Mouse (Mus musculus) embryonic facial prominence, embryonic 15.5 days (tissue): ENCODE data around the gene Txndc9. TPM values are rescaled to one million over a fixed set of nuclear protein-coding genes. Genes with fewer than 3 reads are reported as not detected.

ENCODE experiments used
- polyA plus RNA-seq: library from polyadenylated mRNA; unstranded; fragments of >200 nt; fragmentation: Nextera tagmentation; extraction: Ambion mirVana; gene quantifications from 2 replicates; pipeline ENCODE4 v1.2.1, GENCODE M21; 2015

Gene Txndc9
- polyA plus RNA-seq, 1 experiment from 2014 or later: 127 TPM

Other genes starting within 250 kb of the Txndc9 start
- gene Tsga10, start 131.5 kb downstream of the Txndc9 start, polyA plus RNA-seq: 8.3 and 8.9 TPM in 2 replicates
- 6.6 and 9.3 TPM in 2 replicates for gene Lipt1, start 126.2 kb downstream of the Txndc9 start, polyA plus RNA-seq
- 23.5 and 23.8 TPM in 2 replicates for gene Mitd1, start 107.5 kb downstream of the Txndc9 start, polyA plus RNA-seq
- 237 and 239 TPM in 2 replicates for gene Mrpl30, start 107.4 kb downstream of the Txndc9 start, polyA plus RNA-seq
- 1.7 and 1.8 TPM in 2 replicates for gene Lyg2, start 81.4 kb downstream of the Txndc9 start, polyA plus RNA-seq
- gene Lyg1, start 40.1 kb downstream of the Txndc9 start, polyA plus RNA-seq: 0.43 TPM in 1 of 2 replicates, not detected in the other
- gene Eif5b, start 117 bp upstream of the Txndc9 start, polyA plus RNA-seq: 25.9 and 29.5 TPM in 2 replicates
- gene Rev1, start 131.9 kb upstream of the Txndc9 start, polyA plus RNA-seq: 27.6 and 27.9 TPM in 2 replicates